Mouse (Mus musculus) stomach, postnatal 0 days (tissue): ENCODE measurements around the gene Tex22. TPM values are rescaled to one million over a fixed set of nuclear protein-coding genes. Genes with fewer than 3 reads are reported as not detected.

ENCODE experiments used
- ATAC-seq: fragments of 200-750 bp; cut with Nextera tagmentation; 2 replicates; pipeline ENCODE4 v1.8.0; 2017; ENCODE audit not compliant: low FRiP score, low TSS enrichment
- DNase-seq: peaks from one replicate; pipeline ENCODE4 v3.0.0-alpha.2; 2016; ENCODE audit warnings: low spot score
- H3K27ac ChIP-seq: fragments of 300-500 bp; sonication (generic); replicated peaks from 2 replicates; pipeline ENCODE4 v1.5.1; 2014; ENCODE audit warnings: mild to moderate bottlenecking, control low read depth
- H3K27me3 ChIP-seq: fragments of 300-500 bp; sonication (generic); 2 replicates; pipeline ENCODE4 v1.6.1; 2014; ENCODE audit warnings: low read length; ENCODE audit not compliant: control insufficient read depth, insufficient read depth
- H3K36me3 ChIP-seq: fragments of 300-500 bp; sonication (generic); 2 replicates; pipeline ENCODE4 v1.6.1; 2014; ENCODE audit warnings: low read length, mixed read lengths; ENCODE audit not compliant: control insufficient read depth, insufficient read depth
- H3K4me1 ChIP-seq: fragments of 300-500 bp; sonication (generic); replicated peaks from 2 replicates; pipeline ENCODE4 v1.6.1; 2014; ENCODE audit warnings: antibody characterized with exemption; ENCODE audit not compliant: control insufficient read depth, insufficient read depth
- H3K4me2 ChIP-seq: fragments of 300-500 bp; sonication (generic); replicated peaks from 2 replicates; pipeline ENCODE4 v1.6.1; 2014; ENCODE audit warnings: low read depth, mild to moderate bottlenecking, control low read depth, moderate library complexity
- H3K4me3 ChIP-seq: fragments of 300-500 bp; sonication (generic); 2 replicates; pipeline ENCODE4 v1.5.1; 2014; ENCODE audit warnings: low read depth, low read length, control low read depth
- H3K9ac ChIP-seq: fragments of 300-500 bp; sonication (generic); 2 replicates; pipeline ENCODE4 v1.6.1; 2014; ENCODE audit warnings: mild to moderate bottlenecking, low read length, control low read depth, mixed read lengths
- H3K9me3 ChIP-seq: fragments of 300-500 bp; sonication (generic); 2 replicates; pipeline ENCODE4 v1.6.1; 2016; ENCODE audit warnings: low read length; ENCODE audit not compliant: control insufficient read depth
- CTCF ChIP-seq: IDR thresholded peaks from 2 replicates; pipeline ENCODE4 v1.5.1; 2016; ENCODE audit warnings: antibody characterized with exemption, low read depth, mild to moderate bottlenecking, moderate library complexity
- EP300 ChIP-seq: optimal IDR thresholded peaks from 2 replicates; pipeline ENCODE3; 2016; ENCODE audit warnings: antibody characterized with exemption
- WGBS: fragments of 180-500 bp; shearing (Covaris S2); extraction: QIAGEN DNeasy Blood & Tissue Kit; methylation state at CpG from one replicate; pipeline ENCODE4 v1.1.7; 2014; 5-methylcytosine and 5-hydroxymethylcytosine counted together
- polyA plus RNA-seq: library from polyadenylated mRNA; unstranded; fragments of >200 nt; fragmentation: Nextera tagmentation; extraction: Ambion mirVana; gene quantifications from 2 replicates; pipeline ENCODE4 v1.2.1, GENCODE M21; 2015

Tex22 gene
- polyA plus RNA-seq, 1 experiment from 2014 or later, result not detected

DNA sequence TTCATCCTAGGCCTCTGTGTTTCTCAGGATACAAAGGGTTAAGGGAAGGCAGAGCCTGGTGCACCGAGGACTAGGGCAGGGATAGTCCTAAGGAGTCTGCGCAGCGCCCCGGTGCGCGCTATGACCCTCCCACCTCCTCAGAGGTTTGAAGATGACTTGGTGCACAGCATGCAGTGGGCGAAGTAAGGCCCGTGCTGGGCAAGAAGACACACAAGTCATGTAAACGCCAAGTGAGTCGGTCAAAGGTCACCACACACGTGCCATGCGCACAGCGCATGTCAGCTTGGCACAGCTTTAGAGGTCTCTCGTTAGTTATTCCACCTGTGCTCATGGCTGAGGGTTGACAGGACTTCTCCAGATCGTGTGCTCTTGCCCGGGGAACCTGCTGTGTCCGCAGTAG, 15.8 kb downstream of the Tex22 start:
- Histone ChIP-seq H3K4me2 (no peak overlapping the region), H3K27me3 (no peaks in the 10 kb centered on the region), H3K4me1 (no peaks in the 10 kb centered on the region), H3K9me3 (no peaks in the 10 kb centered on the region), H3K36me3 (no peaks in the 10 kb centered on the region), H3K9ac (no peak overlapping the region), H3K27ac (no peak overlapping the region), H3K4me3 (no peak overlapping the region)
- no peak for TF ChIP-seq EP300
- no peak for TF ChIP-seq CTCF
- WGBS, result 76% methylated on average over 17 of the region's 17 CpGs
- DNase-seq, result no peak
- 0 out of 2 replicates have a peak, but pooled peaks have one; percentile 17 for ATAC-seq

GRCm38 (mm10) chr12:113097040-113097439, 22.7 kb downstream of the Tex22 start:
- ATAC-seq (no peak), DNase-seq (no peak)
- 86% methylated on average over 5 of the region's 5 CpGs for WGBS
- no peak overlapping the region for H3K4me3 ChIP-seq
- no peak overlapping the region for H3K9ac ChIP-seq
- H3K36me3 ChIP-seq, result no peaks in the 10 kb centered on the region
- no peak for TF ChIP-seq EP300
- no peak for TF ChIP-seq CTCF
- H3K27me3 ChIP-seq, result no peaks in the 10 kb centered on the region
- no peaks in the 10 kb centered on the region; the same call in 1 of the 2 replicates for H3K4me1 ChIP-seq
- no peak overlapping the region; the same call in 1 of the 2 replicates for H3K4me2 ChIP-seq
- no peaks in the 10 kb centered on the region for H3K9me3 ChIP-seq
- no peak overlapping the region for H3K27ac ChIP-seq

DNA sequence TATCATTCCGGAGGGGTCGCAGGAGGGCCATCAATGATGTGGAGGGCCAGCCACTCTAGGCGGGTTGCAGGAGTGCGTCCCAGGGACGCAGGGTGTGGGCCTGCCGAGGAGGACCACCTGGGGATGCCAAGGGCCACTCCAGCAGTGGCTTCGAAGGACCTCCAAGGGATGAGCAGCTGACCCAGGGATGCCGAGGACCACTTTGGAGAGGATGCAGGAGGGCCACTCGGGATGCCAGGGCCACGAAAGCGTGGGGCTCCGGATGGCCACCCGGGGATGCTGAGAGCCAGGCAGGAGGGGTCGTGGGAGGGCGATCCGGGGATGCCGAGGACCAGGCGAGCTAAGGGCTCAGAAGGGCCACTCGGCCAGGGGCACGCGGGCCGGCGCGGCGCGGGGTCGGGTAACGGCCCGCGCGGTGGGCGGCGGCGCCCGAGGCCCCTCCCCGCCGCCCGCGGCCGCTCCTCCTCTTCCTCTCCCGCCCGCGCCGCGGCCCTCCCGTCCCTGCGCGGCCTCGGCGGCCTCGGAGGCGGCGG, 23.5 kb downstream of the Tex22 start, which contains the start of gene Mta1:
TSS of gene Mta1 (plus strand) at position 530 of the 533 bp plus-strand sequence.
- DNase-seq, result peak; percentile 36
- WGBS, result 2% methylated on average over 18 of the region's 53 CpGs
- no peak for TF ChIP-seq CTCF
- TF ChIP-seq EP300, result no peak

GRCm38 (mm10) chr12:113098530-113099151, 24.3 kb downstream of the Tex22 start:
- WGBS, result 1% methylated on average over 30 of the region's 60 CpGs
- Histone ChIP-seq H3K9ac (peak overlapping the region; percentile 94), H3K4me2 (peak overlapping the region; percentile 98), H3K4me1 (no peaks in the 10 kb centered on the region; the same call in 1 of the 2 replicates), H3K9me3 (no peaks in the 10 kb centered on the region), H3K27ac (peak overlapping the region; percentile 86), H3K27me3 (no peaks in the 10 kb centered on the region), H3K36me3 (no peaks in the 10 kb centered on the region), H3K4me3 (peak overlapping the region; percentile 80)
- ATAC-seq (peak; percentile 27; the same call in 1 of the 2 replicates), DNase-seq (peak; percentile 37)
- no peak for TF ChIP-seq CTCF
- TF ChIP-seq EP300, result no peak

More for the DNA sequence above, 23.5 kb downstream of the Tex22 start, which contains the start of gene Mta1:
- Histone ChIP-seq H3K27me3 (no peaks in the 10 kb centered on the region), H3K9ac (peak within 1 kb of the TSS; percentile 94), H3K27ac (peak within 1 kb of the TSS; percentile 86), H3K4me2 (peak within 1 kb of the TSS; percentile 98), H3K4me3 (peak within 1 kb of the TSS; percentile 80), H3K4me1 (no peaks in the 10 kb centered on the region; the same call in 1 of the 2 replicates), H3K36me3 (no peaks in the 10 kb centered on the region), H3K9me3 (no peaks in the 10 kb centered on the region)
- peak; percentile 68 for ATAC-seq

DNA sequence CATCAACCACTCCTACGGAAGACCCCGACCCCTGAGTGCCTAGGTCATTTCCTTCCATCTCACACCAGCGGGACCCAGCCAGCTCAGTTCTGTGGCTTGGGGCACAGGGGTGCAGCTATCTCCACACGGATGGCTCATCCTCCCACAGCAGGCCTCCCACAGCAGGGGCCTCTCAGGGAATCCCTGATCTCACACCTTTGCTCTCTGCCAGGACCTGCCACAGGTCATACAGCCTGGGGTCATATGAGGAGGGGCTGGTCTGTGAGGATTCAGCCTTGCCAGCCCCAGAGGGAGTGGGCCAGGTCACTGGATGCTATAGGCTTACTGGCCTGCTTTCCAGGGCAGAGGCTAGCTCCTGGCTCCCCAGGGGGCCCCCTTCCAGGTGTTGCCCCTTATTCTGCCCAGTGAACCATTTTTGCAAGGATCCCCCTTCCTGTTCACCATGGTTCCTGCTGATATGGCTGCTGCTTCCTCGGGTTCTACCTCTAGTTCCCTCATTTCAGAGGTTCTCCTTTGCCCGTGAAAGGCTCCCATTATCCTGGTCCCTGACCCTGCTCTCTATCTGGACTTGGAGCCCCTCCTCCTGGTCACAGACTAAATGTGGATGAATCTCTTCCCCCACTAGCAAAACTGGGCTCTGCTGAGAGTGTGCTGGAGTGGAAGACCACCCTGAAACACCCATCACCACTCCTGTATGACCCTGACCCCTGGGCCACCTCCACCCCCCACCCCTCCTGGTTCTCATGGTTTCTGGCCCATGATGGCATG, 25.4 kb downstream of the Tex22 start:
- H3K4me3 ChIP-seq, result peak overlapping the region; percentile 80; the same call in 1 of the 2 replicates
- H3K27me3 ChIP-seq, result no peaks in the 10 kb centered on the region
- H3K27ac ChIP-seq, result no peak overlapping the region
- H3K4me2 ChIP-seq, result peak overlapping the region; percentile 98
- H3K36me3 ChIP-seq, result no peaks in the 10 kb centered on the region
- no peak for TF ChIP-seq CTCF
- no peak for TF ChIP-seq EP300
- ATAC-seq (no peak), DNase-seq (no peak)
- H3K9ac ChIP-seq, result peak overlapping the region; percentile 94
- 26% methylated on average over 6 of the region's 6 CpGs for WGBS
- H3K9me3 ChIP-seq, result no peaks in the 10 kb centered on the region
- no peaks in the 10 kb centered on the region; the same call in 1 of the 2 replicates for H3K4me1 ChIP-seq
